Mouse (Mus musculus): ENCODE data around the gene Abca1. TPM values are rescaled to one million over a fixed set of nuclear protein-coding genes. Genes with fewer than 3 reads are reported as not detected.

Abca1 gene
- total and polyA plus RNA-seq, 2 experiments from 2014 or later: 8.8 to 43.5 TPM

- no peaks in the 10 kb centered on the region for H3K9me3 ChIP-seq (ENCODE audit: low read length)
- no peak overlapping the region for H3K27ac ChIP-seq
- no peaks in the 10 kb centered on the region for H3K4me1 ChIP-seq (ENCODE audit: insufficient read depth, low read length)
- no peaks in the 10 kb centered on the region; the same call in 1 of the 2 replicates for H3K36me3 ChIP-seq (ENCODE audit: insufficient read depth, low read length)
- no peak overlapping the region for H3K9ac ChIP-seq (replicated peaks; ENCODE audit: low read length)
- H3K4me2 ChIP-seq (ENCODE audit: low read depth, low read length): no peak overlapping the region
- 87% methylated on average over 5 of the region's 5 CpGs for WGBS
- no peak for TF ChIP-seq CTCF (IDR thresholded peaks at IDR 0.05; ENCODE audit: low read depth)
- DNase-seq (ENCODE audit: low spot score) (no peak), ATAC-seq (no peak)
- no peak overlapping the region for H3K4me3 ChIP-seq (ENCODE audit: low read length)
- no peaks in the 10 kb centered on the region for H3K27me3 ChIP-seq (ENCODE audit: insufficient read depth, low read length)
Observed at GRCm38 (mm10) chr4:53101306-53101705, 58.4 kb downstream of the Abca1 start.

GRCm38 (mm10) chr4:53100492-53100891 is 59.2 kb downstream of the Abca1 start:
- no peak for TF ChIP-seq CTCF (IDR thresholded peaks at IDR 0.05; ENCODE audit: low read depth)
- no peaks in the 10 kb centered on the region for H3K4me1 ChIP-seq (ENCODE audit: insufficient read depth, low read length)
- H3K4me3 ChIP-seq (ENCODE audit: low read length): no peak overlapping the region
- H3K36me3 ChIP-seq (ENCODE audit: insufficient read depth, low read length): no peaks in the 10 kb centered on the region; the same call in 1 of the 2 replicates
- no peak overlapping the region for H3K27ac ChIP-seq
- no peak overlapping the region for H3K9ac ChIP-seq (replicated peaks; ENCODE audit: low read length)
- H3K27me3 ChIP-seq (ENCODE audit: insufficient read depth, low read length): no peaks in the 10 kb centered on the region
- DNase-seq (ENCODE audit: low spot score) (no peak), ATAC-seq (no peak)
- H3K9me3 ChIP-seq (ENCODE audit: low read length): no peaks in the 10 kb centered on the region
- 92% methylated on average over 9 of the region's 9 CpGs for WGBS
- H3K4me2 ChIP-seq (ENCODE audit: low read depth, low read length): no peak overlapping the region

DNA sequence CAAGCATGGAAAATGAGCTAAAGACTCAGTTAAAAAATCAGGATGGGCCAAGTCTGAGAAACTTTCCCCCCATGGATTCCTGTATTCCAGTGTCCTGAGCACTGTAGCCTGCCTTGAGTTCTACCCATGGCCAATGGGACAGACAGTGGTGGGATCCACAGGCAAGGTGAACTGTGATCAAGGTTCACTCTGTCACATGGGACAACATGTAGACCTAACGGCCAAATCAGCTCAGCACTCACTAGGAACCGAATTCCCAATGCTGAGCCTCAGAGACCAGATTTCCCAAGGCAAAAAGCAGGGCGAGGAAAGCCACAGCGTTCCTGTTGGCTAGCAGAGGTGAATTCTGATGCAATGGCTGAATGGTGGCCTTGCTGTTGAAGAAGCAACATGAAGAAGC is 64.8 kb downstream of the Abca1 start:
- peaks cover 13% of the 10 kb centered on the region; the same call in 1 of the 2 replicates for H3K36me3 ChIP-seq (ENCODE audit: insufficient read depth, low read length)
- ATAC-seq (no peak), DNase-seq (ENCODE audit: low spot score) (no peak)
- WGBS: 91% methylated on average over 4 of the region's 4 CpGs
- no peak overlapping the region for H3K27ac ChIP-seq
- no peak for TF ChIP-seq CTCF (IDR thresholded peaks at IDR 0.05; ENCODE audit: low read depth)
- H3K27me3 ChIP-seq (ENCODE audit: insufficient read depth, low read length): no peaks in the 10 kb centered on the region
- no peaks in the 10 kb centered on the region for H3K4me1 ChIP-seq (ENCODE audit: insufficient read depth, low read length)
- no peak overlapping the region for H3K4me2 ChIP-seq (ENCODE audit: low read depth, low read length)
- H3K9ac ChIP-seq (replicated peaks; ENCODE audit: low read length): no peak overlapping the region
- H3K4me3 ChIP-seq (ENCODE audit: low read length): no peak overlapping the region
- H3K9me3 ChIP-seq (ENCODE audit: low read length): no peaks in the 10 kb centered on the region

GRCm38 (mm10) chr4:53094331-53094730 is 65.4 kb downstream of the Abca1 start:
- no peak overlapping the region for H3K27ac ChIP-seq
- no peak overlapping the region for H3K9ac ChIP-seq (replicated peaks; ENCODE audit: low read length)
- peaks cover 13% of the 10 kb centered on the region; the same call in 1 of the 2 replicates for H3K36me3 ChIP-seq (ENCODE audit: insufficient read depth, low read length)
- DNase-seq (ENCODE audit: low spot score): no peak
- ATAC-seq: no peak
- H3K4me2 ChIP-seq (ENCODE audit: low read depth, low read length): no peak overlapping the region
- H3K4me3 ChIP-seq (ENCODE audit: low read length): no peak overlapping the region
- H3K4me1 ChIP-seq (ENCODE audit: insufficient read depth, low read length): no peaks in the 10 kb centered on the region
- TF ChIP-seq CTCF (IDR thresholded peaks at IDR 0.05; ENCODE audit: low read depth): no peak
- H3K9me3 ChIP-seq (ENCODE audit: low read length): no peaks in the 10 kb centered on the region
- H3K27me3 ChIP-seq (ENCODE audit: insufficient read depth, low read length): no peaks in the 10 kb centered on the region
- WGBS: 67% methylated on average over 3 of the region's 3 CpGs

GRCm38 (mm10) chr4:53093615-53094014 is 66.1 kb downstream of the Abca1 start:
- Histone ChIP-seq H3K4me1 (ENCODE audit: insufficient read depth, low read length) (no peaks in the 10 kb centered on the region), H3K9ac (replicated peaks; ENCODE audit: low read length) (no peak overlapping the region), H3K9me3 (ENCODE audit: low read length) (no peaks in the 10 kb centered on the region), H3K27me3 (ENCODE audit: insufficient read depth, low read length) (no peaks in the 10 kb centered on the region), H3K4me2 (ENCODE audit: low read depth, low read length) (no peak overlapping the region), H3K27ac (no peak overlapping the region), H3K4me3 (ENCODE audit: low read length) (no peak overlapping the region), H3K36me3 (ENCODE audit: insufficient read depth, low read length) (peaks cover 13% of the 10 kb centered on the region; the same call in 1 of the 2 replicates)
- 96% methylated on average over 4 of the region's 4 CpGs for WGBS
- ATAC-seq: no peak
- TF ChIP-seq CTCF (IDR thresholded peaks at IDR 0.05; ENCODE audit: low read depth): no peak
- DNase-seq (ENCODE audit: low spot score): no peak

GRCm38 (mm10) chr4:53089641-53090040 is 70.1 kb downstream of the Abca1 start:
- H3K9ac ChIP-seq (replicated peaks; ENCODE audit: low read length): no peak overlapping the region
- no peak overlapping the region for H3K4me2 ChIP-seq (ENCODE audit: low read depth, low read length)
- no peaks in the 10 kb centered on the region for H3K9me3 ChIP-seq (ENCODE audit: low read length)
- H3K4me3 ChIP-seq (ENCODE audit: low read length): no peak overlapping the region
- ATAC-seq: no peak
- no peak for DNase-seq (ENCODE audit: low spot score)
- TF ChIP-seq CTCF (IDR thresholded peaks at IDR 0.05; ENCODE audit: low read depth): no peak
- no peaks in the 10 kb centered on the region for H3K27me3 ChIP-seq (ENCODE audit: insufficient read depth, low read length)
- H3K36me3 ChIP-seq (ENCODE audit: insufficient read depth, low read length): peaks cover 13% of the 10 kb centered on the region; the same call in 1 of the 2 replicates
- WGBS: 63% methylated on average over 3 of the region's 3 CpGs
- no peaks in the 10 kb centered on the region for H3K4me1 ChIP-seq (ENCODE audit: insufficient read depth, low read length)
- no peak overlapping the region for H3K27ac ChIP-seq

- H3K36me3 ChIP-seq (ENCODE audit: insufficient read depth, low read length): peaks cover 13% of the 10 kb centered on the region; the same call in 1 of the 2 replicates
- no peak overlapping the region for H3K4me3 ChIP-seq (ENCODE audit: low read length)
- H3K4me2 ChIP-seq (ENCODE audit: low read depth, low read length): no peak overlapping the region
- WGBS: 73% methylated on average over 4 of the region's 4 CpGs
- no peaks in the 10 kb centered on the region for H3K27me3 ChIP-seq (ENCODE audit: insufficient read depth, low read length)
- H3K27ac ChIP-seq: no peak overlapping the region
- no peak for TF ChIP-seq CTCF (IDR thresholded peaks at IDR 0.05; ENCODE audit: low read depth)
- H3K9me3 ChIP-seq (ENCODE audit: low read length): no peaks in the 10 kb centered on the region
- H3K9ac ChIP-seq (replicated peaks; ENCODE audit: low read length): no peak overlapping the region
- DNase-seq (ENCODE audit: low spot score): no peak
- H3K4me1 ChIP-seq (ENCODE audit: insufficient read depth, low read length): no peaks in the 10 kb centered on the region
- no peak for ATAC-seq
Observed at GRCm38 (mm10) chr4:53088999-53089398, 70.7 kb downstream of the Abca1 start.

All from hindbrain, postnatal 0 days (tissue).